Mouse (Mus musculus): ENCODE results near the gene Pla1a.
A peak's percentile ranks its signal among the peaks of the same experiment; 100 is the strongest.
"Not testable (repeated sequence)": the region's sequence is repeated elsewhere in the genome, so short reads cannot be mapped to it uniquely, and the experiment has no call there.

Gene Pla1a

DNA sequence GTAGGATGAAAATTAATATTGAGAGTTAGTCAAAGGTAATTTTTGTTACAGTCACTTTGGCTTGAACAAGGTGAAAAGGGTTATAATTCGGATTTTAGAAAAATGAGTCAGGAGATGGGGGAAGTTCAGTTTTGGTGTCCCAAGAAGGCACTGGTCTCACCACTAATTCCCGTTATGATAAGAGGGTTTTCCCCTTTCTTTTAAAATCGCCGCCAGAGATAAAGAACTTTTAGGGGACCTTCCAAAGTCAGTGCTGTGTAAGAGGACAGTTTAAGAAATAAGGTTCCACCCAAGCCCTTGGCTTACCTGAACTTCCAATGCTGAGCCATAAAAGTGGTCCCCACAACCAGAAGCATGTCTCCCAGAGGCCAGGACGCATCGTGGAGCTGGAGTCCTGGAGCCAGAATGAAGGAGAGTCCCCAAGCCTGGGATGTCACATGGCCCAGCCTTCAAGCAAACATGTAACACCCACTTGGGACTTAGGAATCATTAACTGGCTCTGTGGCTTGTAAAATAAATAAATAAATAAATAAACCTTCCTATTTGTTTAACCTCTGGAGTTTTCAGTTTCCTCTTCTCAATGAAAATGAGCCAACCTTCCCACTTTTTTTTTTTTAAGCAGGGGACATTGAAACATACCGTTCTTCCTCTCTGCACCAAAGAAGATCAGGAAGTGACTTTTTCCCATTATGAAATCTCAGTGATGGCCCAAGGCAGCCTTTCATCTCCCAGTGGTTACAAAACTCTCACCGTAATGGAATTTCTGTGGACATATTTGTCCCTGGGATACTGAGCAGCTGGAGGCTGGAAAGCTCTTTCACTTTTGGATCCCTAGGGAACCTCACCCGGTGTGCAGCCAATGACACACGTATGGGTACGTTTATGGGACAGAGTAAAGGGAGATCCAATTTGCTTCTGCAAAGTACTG, at the start of gene Pla1a:
Gene Pla1a, minus strand, starts transcription at position 648 of the 928 bp plus-strand sequence.
- DNase-seq (ENCODE audit: low spot score in 2 of 2) = no peak

DNA sequence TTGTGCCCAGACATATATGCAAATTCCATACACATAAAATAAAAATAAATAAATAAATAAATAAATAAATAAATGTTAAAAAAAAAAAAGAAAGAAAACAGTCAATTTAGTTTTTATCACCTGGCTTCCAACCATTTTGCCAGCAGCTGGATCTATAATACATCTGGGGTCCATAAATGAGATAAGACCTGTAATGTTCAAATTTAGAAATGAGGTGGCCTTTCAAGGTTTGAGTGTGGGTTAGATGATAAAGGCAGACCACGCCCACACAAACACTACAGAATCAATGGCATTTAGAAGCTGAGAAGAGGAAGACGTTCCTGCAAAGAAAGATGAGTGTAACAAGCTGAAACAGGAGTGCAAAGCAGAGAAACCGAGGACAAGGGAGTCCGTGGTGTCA, 48.4 kb upstream of the Pla1a start:
- DNase-seq (ENCODE audit: low spot score in 2 of 2) = no peak

DNA sequence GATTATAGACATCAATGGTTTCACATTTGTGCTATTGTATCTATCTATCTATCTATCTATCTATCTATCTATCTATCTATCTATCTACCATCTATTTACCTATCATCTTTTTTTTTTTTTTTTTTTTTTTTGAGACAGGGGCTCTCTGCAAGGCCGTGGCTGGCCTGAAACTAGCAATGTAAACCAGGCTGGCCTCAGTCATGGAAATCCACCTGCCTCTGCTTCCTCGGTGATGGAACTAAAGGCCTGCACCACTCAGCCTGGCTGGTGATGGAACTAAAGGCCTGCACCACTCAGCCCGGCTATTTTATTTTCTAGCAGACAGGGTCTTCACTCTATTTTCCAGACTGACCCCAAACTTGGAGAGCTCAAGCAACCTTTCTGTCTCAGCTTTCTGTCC, 45.4 kb upstream of the Pla1a start:
- DNase-seq (ENCODE audit: low spot score in 2 of 2) = no peak

DNA sequence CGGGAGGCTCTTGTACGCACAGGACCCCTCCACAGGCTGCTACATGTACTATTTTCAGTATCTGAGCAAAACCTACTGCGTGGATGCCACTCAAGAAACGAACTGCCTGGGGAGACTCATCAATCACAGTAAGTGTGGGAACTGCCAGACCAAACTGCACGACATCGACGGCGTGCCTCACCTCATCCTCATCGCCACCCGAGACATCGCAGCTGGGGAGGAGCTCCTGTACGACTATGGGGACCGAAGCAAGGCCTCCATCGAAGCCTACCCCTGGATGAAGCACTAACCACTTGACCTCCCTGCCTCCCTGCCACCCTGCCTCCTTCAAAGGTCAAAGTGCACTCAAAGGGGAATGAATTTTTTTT, 44.3 kb upstream of the Pla1a start:
- DNase-seq (ENCODE audit: low spot score in 2 of 2) = not testable (repeated sequence)

DNA sequence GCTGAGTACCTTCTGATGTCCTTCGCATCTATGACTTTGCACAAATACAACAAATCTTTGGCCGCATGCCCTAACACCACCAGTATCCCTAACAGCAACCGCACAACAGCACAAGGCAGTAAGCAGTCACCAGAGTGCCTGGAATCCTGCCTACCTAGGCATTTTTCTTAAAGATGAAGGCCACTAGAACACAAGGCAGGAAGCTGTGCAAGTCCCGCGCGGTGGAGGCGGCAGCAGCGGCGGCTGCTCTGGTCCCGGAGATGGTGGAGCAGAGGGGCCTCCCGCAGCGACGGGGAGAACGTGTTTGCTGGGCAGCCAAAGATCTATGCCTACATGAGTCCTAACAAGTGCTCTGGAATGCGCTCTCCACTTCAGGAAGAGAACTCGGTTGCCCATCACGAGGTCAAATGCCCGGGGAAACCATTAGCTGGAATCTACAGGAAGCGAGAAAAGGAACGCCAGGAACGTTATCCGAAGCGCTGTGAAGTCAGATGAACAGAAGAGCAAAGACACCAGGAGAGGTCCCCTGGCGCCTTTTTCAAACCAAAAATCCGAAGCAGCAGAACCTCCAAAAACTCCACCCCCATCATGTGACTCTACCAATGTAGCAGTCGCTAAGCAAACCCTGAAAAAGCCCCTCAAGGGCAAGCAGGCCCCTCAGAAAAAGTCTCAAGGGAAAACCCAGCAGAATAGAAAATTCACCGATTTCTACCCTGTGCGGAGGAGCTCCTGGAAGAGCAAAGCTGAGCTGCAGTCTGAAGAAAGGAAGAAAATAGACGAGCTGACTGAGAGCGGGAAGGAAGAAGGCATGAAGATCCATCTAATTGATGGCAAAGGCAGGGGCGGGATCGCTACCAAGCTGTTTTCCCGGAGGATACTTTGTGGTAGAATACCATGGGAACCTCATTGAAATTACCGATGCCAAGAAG, 43.6 kb upstream of the Pla1a start:
- DNase-seq (ENCODE audit: low spot score in 2 of 2) = peak in 1 of 2 experiments; percentile 15

DNA sequence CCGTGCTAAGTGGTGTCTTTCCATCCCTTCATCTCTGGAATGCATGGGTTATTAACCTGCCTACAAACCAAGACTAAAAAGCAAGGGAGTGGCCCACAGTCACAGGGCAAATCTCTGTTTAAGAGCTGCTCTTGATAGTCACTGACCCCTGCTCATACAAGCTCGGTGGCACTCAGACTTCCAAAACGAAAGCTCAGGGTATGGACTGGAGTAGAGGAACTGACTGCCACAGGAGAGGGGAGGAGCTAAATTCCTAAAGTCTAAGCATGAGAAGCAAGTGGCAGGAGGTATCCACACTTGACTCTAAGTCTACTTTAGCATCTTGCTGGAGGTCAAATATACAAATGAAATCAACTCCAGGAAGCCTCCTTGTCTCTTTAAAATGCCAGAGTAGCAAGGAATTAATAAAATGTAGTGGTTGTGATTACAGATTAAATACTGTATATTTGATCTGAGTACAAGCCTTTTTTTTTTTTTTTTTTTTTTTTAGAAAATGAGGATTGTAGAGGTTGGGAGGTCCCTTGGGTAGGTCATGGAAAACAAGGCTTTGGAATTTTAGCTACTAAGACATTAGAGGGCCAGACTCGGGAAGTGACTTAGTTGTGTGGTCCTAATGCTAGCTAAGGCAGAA, 42.9 kb upstream of the Pla1a start:
- no peak for DNase-seq (ENCODE audit: low spot score in 2 of 2)

DNA sequence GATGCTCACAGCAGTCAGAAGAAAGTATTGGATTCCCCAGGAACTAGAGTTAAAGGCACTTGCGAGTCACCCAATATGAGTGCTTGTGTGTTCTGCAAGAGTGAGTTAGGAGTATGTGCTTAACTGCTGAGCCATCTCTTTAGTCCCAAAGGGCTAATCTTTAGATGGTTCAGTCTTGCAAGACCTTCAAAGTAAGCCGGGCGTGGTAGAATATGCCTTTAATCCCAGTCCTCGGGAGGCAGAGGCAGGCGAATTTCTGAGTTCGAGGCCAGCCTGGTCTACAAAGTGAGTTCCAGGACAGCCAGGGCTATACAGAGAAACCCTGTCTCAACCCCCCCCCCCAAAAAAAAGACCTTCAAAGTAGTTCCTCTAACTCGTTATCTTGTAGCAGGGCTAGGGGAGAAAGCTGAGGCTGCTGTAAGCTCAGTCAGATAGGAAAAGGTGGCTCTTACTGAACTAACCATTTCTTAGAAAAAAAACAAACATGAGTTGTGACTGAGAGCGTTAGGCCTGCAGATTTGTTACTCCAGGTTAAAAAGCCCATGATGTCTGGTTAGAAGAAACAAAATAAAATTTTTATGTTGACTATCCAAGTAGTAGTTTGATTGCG, 41.8 kb upstream of the Pla1a start:
- no peak for DNase-seq (ENCODE audit: low spot score in 2 of 2)

DNA sequence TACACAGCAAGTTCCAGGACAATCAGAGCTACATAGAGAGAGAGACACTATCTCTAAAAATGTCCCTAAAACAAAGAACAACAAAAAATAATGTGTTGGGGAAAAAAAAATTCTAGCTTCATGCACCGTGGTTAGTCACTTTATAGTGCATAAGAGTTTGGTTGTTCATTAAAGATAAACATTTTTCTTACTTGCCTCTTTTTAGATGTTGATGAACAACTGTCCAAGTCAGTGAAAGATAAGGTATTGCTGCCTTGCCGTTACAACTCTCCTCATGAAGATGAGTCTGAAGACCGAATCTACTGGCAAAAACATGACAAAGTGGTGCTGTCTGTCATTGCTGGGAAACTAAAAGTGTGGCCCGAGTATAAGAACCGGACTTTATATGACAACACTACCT, 40.7 kb upstream of the Pla1a start:
- DNase-seq (ENCODE audit: low spot score in 2 of 2) = no peak

DNA sequence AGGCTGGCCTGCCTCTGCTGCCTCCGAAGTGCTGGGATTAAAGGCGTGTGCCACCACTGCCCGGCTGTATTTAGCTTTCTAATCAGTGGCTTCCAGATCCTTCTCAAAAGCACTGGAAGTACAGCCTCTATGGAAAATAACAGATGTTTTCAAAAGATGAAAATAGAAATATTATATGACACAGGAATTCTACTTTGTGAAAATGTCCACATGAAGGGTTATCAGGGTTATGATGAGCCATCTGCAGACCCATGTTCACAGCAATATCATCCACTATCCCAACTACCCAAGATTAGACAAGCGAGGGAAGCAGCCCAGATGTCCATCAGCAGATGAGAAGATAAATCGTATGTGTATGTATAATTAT, 39.5 kb upstream of the Pla1a start:
- DNase-seq (ENCODE audit: low spot score in 2 of 2) = no peak

DNA sequence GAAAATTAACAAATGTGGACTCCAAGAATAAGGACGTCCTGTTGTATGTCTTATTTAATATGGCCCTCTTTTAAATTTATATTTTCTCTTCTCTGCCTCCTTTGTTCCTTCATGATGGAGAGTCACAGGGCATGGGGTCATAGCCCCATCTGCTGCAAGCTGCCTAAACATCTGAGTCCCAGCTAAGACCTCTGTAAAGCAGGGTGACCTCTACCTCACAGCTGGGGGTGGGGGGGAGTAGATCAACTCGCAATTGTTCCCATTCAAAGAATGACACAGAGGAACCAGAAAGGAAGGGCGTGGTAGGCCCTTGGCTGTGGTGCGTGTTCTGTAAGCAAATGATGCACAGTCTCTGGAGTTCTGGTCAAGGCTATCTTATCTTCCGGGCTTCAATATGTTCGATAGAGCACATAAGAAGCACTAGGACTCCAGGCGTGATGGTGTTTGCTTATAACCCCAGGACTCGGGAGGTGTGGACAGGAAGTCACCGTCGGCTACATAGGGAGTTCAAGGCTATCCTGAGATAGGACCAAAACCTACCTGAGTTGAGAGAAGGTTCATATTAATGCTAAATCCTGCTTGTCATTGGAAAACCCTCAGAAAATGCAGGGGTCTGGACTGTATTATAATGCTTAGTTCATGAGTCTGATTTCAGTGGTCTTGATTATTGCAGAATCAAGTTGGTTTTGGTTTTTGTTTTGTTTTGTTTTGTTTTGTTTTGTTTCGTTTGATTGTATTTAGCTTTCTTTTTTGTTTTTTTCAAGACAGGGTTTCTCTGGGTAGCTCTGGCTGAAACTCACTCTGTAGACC, 39.0 kb upstream of the Pla1a start:
- no peak for DNase-seq (ENCODE audit: low spot score in 2 of 2)

DNA sequence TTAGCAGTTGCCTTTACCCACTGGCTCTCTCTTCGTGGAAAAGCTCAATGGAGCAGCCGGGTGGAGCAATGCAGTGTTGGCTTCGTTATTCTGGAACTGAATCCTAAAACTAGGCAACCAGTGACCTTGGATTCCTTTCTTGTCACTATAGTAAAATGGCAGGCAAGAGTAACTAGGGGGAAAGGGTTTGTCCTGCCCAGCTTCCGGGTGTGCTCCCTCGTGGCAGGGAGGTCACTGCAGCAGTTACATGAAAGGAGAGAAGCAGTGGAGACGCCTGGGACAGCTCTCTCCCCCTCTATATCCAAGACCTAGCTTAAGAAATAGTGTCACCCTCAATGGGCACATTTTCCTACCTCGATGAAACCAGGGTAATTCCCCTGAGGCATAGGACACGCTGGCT, 36.5 kb upstream of the Pla1a start:
- DNase-seq (ENCODE audit: low spot score in 2 of 2) = no peak

DNA sequence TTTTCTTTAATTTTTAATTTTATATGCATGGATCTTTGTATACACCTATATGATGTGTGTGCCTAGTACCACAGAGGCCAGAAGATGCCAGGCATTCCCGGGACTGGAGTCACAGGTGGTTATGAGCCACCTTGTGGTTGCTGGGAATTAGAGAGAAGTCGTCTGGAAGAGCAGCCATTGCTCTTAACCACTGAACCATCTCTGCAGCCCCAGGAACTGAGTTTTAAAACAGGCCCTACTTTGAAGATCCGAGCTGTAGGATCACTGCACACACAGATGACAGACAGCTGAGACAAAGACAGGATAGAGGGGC, 35.7 kb upstream of the Pla1a start:
- DNase-seq (ENCODE audit: low spot score in 2 of 2) = no peak

DNA sequence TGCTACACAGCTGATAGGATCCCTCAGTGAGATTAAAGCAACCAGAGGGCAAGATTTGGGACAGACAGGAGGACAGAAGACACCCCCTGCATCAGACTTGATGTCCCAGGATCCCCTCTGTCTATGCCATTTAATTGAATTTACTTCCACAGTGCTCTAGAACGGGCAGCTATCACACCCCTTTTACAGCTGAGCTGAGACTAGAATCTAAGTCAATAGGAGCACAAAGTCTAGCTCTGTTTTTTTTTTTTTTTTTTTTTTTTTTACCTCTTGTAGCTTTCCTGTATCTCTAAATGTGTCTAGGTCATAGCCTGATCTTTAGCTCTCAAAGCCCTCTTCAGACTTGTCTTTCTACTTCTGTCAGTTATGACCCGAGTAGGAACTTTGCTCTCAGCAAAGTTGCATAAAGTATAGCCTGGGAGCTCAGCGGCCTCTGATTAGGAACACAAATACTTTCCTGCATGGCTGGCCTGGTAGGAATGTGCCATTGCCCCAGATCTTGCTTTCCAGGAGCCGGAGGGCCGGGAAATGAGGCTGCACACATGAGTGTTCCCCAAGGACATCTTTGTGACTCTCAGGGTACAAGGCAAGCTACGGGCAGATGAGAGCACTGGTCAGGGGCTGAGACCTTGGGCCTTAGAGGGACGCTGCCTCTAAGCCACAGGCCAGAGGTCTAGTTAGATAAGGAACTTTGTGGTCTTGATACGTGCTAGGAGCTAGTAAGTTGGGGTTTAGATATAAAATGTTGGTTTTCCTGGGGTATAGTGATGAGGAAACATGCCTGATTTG, 35.2 kb upstream of the Pla1a start:
- no peak for DNase-seq (ENCODE audit: low spot score in 2 of 2)

DNA sequence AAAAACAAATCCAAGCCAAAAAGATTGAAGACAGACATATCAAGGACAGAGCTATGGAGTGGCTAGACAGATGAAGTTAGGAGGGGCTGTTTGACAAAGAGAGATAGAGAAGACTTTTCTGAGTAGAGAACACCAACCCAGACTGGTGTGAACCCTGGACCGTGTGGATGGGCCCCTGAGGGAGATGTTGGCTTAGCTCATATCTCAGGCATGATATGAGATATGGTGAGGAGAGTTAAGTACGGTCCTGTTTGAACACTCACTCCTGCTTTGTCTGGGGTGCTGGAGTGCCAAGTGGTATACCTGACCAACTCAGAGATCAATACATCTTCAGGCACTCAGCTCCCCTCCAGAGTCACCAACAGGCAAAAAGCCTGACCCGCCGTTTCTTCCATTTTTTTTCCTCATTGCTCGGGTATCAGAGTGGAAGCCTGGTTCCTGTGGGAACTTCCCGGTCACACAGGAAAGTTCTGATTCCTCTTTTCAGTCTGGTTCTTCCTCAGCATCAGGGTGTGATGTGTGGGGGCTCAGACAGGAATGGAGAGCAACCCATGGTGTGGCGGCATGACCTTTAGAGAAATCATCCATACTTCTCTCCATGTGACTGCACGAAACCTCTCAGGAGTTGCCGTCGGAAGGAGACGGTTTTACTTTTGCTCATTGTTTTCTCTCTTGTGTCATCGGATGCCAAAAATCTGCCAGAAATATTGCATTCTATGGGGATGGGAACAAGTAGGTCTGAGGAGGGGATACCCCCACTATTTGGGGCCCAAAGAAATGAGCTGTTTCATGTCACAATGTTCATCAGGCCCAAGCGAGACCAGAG, 34.4 kb upstream of the Pla1a start:
- no peak for DNase-seq (ENCODE audit: low spot score in 2 of 2)

DNA sequence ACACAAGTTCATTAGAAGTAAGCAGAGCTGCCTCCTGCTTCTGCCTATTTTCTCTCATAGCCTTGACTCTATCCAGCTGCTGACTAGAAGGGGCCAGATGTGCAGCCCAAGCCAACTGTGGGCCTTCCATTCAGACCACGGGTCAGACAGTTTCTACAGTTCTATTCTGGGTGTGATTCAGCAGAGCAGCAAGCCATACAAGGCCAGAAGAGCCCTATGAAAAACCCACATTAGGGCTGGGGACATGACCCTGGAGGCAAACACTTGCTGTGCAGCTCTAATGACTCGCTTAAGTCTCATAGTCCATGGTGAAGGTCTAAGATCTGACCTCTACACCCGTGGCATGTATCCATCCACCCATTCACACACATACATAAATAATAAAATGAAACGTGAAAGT, 33.1 kb upstream of the Pla1a start:
- no peak for DNase-seq (ENCODE audit: low spot score in 2 of 2)

DNA sequence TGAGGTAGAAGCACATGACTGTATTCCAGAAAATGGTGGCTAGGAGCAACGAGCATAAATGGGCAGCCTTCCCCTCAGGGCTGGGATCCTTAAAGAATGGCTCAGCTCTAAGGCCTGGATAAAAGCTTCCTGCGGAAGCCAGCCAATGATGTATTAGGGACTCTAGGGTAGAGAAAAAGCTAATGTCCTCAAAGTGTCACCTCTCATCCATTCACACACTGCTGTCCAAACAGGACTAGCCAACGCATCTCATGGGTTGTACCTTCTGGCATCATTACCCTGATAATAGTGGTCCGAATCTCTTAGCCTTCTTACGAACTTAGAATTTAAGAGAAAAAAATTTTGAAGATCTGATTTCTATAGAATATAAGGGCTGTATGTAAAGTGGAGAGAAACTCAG, 30.4 kb upstream of the Pla1a start:
- no peak for DNase-seq (ENCODE audit: low spot score in 2 of 2)

DNA sequence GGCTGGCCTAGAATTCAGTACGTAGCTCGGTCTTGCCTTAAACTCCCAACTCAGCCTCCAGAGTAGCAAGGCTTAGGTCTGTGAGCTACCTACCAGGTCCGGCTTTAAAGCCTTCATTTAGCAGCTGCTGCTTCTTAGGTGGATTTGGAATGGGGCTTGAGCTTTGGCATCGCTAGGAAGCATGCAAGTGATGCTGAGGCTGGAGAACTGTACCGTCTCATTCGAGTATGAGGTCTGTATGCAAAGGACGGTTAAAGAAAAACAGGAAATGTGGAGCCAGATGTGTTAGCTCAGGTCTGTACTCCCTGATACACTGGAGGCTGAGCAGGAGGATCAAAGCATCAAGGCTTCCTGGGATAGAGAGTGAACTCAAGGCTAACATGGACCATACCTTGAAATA, 29.2 kb upstream of the Pla1a start:
- DNase-seq (ENCODE audit: low spot score in 2 of 2) = no peak

DNA sequence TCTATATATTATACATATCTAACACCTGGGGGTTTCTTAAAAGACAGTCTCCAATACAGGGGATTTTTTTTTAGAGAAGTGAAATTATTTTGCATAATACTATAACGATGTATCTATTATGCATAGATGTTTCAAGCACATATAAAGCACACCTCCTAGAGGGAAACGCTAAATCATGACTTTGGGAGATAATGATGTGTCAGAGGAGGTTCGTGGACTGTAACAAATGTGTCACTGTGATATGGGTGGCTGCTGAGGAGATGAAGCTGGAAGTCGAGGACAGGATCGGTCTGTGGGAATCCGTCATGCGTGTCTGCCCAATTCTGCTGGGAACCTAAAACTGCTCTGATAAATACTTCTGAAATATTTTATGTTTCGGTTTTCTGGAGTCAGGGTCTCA, 28.8 kb upstream of the Pla1a start:
- no peak for DNase-seq (ENCODE audit: low spot score in 2 of 2)

DNA sequence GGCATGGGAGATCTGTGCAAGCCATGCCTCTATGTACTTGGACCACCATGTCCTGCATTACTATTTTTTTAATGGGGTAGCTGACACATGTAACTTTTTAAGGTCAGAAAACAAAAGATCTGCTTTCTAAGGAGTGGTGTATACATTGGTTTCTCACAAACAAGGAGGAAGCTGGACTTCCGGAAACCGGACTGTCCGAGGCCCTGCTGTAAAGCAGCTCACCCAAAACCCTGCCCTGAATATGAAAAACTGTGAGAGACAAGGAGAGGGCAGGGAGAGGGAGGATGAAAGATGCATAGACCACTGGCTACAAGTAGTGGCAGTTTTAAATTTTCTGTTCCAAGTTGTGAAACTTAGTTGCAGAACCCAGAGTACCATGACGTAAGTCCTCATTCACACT, 27.0 kb upstream of the Pla1a start:
- no peak for DNase-seq (ENCODE audit: low spot score in 2 of 2)
